Mouse (Mus musculus) thymus, postnatal 25 days (tissue): ENCODE results near the gene Filip1.

Experiments
- DNase-seq: peaks from one replicate; pipeline ENCODE4 v3.0.0; 2022

Filip1 gene

DNA sequence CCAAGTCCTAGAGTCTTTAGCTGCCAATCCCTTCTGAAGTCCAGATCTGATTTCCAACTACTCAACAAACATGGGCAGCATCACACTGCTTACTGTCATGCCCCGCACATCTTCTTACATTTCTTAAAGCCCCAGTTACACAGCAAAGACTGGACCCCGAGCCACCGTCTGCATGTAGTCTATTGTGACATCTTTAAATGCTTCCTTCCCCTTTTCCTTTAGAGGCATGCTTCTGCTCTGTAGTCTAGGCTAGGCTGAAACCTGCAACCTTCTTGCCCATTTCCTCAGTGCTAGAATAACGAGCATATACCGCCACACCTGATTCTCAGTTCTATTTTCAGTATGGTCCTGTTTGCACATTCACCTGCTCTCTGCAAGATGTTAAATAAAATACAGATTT is 196.2 kb downstream of the Filip1 start:
- no peak for DNase-seq

DNA sequence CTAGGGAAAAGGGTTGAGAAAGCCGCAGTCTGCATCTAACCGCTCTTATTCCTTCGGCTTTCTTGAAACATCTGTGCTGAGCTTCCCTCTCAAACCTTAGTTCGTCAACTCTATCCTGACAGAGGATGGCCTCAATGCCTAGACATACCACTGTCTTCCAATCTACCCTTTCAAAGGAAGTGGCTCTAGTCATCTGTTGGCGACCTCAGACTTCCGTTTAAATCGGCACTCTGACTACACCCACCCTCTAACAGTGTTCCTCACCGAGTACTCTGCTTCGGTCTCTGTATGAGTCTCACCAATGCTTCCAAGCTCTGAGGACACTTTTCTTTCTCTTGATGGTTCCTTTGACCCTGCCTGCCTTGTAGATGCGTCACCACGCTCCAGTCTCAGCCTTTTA is 196.6 kb downstream of the Filip1 start:
- DNase-seq: peak; percentile 31

DNA sequence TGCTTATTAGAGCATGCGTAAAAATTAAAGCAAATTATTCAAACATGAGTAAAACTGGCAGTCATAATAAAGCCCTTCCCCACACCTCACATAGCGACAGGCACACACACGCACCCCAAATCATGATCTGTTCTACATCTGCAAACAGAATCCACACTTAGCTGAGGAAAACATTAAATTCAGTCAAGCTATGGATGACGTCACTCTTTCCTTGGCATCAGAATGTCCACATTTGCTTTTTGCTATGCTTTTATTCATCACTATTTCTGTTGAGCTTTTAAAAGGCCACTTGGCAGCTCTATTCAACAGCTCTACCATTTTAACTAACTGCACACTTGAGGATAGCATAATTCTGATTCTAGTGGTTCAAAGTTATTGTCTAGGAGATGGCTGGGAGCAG is 198.1 kb downstream of the Filip1 start:
- DNase-seq: no peak

DNA sequence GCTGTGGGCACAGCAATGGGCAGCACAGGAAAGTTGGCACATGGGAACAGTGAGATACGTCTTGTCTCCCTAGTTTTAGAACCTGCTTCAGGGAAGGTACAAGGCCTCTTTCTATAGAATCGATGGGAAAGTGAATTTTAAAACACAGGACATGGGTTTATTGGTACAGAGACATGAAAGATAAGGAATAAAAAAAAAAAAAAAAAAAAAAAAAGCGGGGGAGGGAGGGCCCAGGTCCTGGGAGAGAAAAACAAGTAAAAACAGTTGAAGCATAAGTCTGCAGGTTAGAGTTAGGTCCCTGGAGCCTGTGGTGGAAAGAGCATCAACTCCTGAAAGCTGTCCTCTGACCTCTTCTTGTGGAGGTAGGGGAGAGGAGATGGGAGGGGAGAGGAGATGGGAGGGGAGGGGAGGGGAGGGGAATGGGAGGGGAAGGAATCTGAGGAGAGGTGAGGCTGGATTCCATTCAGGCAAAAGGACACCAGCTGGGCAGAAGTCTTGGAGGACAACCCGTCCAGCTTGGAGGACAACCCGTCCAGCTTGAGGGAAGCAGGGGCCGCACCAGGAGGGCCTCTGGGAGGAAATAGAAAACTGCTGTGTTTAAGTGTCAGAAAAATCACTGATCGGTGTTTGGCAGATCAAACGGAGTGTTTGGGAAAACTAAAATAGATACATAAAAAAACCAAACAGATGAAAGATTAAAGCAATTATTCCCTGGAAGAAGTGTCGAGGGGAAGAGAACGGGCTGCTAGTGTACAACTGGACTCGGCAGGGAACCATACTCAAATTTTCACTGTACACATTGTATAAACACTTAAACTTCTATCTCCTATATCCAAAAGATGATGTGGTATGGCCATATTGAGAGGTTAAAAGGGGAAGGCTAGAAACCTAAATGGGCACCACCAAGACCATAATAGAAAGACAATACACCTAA is 201.4 kb downstream of the Filip1 start:
- DNase-seq: no peak

DNA sequence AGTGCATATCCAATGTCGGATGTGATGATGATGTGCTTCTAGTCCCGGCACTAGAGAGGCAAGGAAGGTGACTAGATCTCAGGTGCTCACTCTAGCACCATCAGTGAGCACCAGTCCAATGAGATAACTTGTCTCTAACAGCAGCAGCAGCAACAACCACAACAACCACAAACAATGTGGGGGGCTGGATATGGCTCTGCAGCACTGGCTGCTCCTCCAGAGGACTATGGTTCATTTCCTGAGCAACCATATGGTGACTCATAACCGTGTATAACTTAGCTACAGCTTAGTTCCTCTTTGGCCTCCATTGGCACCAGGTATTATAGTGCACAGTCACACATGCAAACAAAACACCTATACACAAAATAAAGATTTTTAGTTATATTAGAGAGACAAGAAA is 202.1 kb downstream of the Filip1 start:
- no peak for DNase-seq

DNA sequence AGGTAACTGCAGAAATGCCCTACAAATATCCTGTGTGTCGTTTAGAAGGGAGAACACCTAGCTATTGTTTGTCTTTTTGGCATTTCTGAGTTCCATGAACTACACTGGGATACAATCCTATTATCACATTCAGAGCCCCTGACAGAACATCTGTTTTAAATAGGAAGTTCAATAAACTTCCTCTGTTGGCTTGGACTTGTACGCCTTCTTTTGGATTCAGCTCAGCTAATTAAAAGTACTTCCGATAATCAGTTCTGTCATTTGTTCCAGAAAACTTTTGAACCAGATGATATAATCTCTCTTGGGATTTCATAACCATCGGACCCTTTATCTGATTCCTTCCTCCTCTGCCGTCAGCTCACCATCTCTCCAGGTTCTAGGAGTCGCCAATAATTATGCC is 203.2 kb downstream of the Filip1 start:
- no peak for DNase-seq

DNA sequence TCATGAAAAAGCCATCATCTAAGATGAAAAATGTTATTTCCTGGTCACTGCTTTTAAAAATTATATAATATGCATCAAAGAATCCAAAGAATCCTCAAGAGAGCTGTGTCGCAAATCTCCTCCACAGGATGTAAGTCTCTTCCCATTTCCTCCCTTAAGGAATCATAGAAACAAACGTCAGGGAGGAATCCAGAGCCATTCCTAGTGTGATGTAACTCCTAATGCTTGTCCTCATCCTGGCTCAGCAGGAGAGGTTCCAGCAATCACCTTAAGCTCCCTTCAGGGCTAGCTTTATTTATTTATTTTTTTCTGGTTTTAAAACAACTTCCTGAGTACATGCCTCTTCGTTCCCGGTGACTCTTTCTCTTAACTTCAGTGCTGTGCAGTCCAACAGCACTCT is 205.5 kb downstream of the Filip1 start:
- no peak for DNase-seq

DNA sequence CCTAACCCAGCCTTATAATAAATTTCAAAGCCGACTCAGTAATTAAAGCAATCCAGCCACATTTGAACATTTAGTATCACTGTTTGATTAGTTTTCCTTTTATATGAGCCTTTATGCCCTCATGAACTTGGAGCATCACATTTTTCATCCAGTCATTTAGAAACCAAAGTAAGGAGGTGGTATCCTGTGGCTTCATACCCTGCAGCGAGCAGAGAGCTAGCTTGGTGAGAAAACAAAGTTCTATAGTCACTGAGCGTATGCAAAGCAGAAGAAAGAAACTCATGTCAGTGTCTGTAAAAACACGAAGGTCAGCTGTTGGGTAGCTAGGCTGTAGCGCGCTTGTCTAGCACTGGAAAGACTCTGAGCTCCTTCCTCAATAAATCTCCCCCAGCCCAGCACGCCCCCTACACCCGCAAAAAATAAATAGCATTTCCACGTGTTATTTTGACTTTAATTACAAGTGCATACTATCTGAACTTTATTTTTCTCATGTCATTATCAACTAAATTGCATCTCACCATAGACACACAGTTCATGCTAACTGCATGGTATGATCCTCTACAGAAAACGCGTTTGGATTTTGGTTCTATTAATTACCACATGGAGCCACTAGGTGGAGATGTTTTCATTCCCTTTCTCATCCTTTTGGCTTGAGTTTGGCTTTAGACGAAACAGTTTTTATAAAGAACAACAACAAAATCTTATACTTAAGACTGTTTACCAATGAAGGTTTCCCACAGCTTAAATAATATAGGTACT is 206.2 kb downstream of the Filip1 start:
- no peak for DNase-seq

DNA sequence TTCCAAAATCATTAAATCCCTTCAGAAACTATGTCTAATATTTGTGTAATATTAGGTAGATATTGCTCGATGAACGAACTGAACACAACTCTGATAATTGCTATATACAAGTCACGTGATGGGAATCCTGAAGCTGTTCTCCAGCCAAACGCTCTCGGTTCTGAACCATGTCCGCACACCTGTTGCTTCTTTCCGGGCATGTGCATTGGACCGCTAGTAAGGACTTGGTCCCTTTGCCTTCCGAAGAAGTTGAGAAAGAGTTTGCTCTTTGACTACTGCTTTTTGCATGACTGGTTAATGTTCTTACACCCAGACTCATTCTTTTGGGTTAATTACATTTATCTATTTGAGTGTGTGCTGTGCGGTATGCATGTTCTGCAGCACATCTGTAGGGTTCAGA is 207.2 kb downstream of the Filip1 start:
- no peak for DNase-seq

DNA sequence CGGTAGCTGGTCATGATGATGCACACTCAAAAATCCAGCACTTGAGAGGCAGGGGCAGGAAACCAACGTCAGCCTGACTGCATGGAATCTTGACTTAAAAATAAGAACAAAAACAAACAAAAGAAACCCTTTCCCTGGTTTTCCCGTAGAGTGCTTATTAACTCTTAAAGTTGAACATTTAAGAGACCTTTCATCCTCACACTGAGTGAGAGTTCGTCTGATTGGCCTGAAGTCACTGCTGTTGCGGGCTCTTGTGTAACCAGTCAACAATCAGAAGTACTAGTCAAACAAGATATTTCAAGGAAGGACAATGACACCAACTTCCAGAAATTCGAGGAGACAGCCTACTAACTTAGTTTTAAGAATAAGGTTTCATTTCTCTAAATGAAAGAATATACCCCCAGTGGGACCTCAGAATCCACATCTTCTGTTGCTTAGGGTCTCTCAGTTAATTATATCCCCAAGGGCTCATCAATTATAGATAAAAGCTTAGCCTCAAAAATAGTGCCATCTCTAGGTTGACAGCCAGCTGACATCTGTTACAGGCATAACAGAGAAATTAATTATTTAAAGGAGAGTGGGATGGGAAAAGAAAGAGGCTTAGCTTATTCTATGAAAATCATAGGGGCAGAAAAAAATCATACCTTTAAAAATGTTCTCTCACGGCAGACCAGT is 216.1 kb downstream of the Filip1 start:
- DNase-seq: no peak

DNA sequence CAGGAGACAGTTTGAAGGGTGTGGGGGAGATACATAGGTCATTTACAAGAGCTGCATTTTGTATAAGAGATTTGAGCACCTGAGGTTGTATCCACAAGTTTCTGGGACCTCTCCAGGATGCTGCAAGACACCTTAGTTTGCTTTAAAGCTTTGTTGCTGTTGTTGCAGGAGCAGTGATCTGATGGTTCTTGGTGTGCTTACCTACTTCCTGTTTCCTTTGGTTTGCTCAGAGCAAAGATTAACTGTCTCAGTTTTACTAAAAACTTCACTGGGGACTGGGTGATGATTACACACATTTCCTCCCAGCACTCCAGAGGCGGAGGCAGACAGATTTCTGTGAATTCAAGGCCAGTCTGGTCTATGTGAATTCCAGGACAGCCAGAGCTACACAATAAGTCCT is 217.6 kb downstream of the Filip1 start:
- peak; percentile 19 for DNase-seq

DNA sequence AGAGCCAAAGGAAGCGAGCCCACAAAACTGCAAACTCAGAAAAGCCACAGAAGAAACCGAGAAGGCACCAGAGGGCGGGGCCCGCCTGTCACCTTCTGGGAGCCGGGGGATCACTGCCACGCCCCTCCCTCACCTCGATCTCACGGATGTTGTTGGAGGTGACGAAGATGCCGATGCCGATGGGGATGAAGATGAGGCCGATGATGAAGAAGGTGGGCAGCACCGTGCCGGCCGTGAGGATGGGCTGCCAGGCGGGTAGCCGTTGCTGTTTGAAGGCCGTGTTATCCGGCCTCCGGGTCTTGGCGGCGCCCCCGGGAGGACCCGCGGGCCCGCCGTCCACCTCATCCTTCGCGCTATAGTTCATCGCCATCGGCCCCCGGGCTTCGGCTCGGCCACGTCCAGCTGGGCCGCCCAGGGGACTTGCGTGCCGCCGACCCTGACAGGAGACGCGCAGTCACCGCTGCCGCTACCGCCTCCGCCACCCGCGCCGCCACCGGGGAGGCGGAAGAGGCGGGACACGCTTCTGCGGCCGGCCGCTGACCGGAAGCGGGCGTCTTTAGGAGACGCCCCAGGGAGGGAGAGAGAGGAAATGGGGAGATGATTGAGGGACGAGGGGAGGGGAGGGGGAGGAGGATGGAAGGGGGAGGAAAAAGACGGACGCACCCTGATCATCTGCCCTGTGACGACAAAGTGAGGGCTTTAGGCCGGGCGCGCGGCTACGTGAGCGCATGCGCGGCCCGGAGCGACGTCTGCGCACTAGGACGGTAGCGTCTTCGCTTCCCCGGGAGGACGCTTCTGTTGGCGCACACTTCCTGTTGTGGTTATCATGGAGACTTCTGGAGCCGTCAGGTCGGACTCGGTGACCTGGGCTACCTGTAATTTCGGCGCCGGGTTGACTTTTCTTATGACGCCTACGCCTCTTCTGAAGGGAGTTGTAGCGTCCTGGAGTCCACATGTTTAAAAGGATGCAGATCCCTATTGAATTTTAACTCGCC is 219.5 kb downstream of the Filip1 start, which contains the start of gene Tmem30a:
Gene Tmem30a, minus strand, starts transcription at position 667 of the 995 bp plus-strand sequence.
- DNase-seq: peak; percentile 89

DNA sequence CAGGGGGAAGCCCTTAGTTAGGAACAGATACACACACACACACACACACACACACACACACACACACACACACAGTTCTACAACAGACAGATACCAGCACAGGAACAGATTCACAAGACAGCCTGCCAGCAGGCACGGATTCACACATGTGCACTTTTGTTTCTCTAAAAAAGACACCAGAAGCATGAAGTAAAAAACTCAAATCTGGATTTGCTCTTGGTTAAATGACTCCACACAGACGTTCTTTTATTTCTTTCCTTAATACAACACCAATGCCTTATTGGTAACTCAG is 226.9 kb downstream of the Filip1 start:
- no peak for DNase-seq

DNA sequence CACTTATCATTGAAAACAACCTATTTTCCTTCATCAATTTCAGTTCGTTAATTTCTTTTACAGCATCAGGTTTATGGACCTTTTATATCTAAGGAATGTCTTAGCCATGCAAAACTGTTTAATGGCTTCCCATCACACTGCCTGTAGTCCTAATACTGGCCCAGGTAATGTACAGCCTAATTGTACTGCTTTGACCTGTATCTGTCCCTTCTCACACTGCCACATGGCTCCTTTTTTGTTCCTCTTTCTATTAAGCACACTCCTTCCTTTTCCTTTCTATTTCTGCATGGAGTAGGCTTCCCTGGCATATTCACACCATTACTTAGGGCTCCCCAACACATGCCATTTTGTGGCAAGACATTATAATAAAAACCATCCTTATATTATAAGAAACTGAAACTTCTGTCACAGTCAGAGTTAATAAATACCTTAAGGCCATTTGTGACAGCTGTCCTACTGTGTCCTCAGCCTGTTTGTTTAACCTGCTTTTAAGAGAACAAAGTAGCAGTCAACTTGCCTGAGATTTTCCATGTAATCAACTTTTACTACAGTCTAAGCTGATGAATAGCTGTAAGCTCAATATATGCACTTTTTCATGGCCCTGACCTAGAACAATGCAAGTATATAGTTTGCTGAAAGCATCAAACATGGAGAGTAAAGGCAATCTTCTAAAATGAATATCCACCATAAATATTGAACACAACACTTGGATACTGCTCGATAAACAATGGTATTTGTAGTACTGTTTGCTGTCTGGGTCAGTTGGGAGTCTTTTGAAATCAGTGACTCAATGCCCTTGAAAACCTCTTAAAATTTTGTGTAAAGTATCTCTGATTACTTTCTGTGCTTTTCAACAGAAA is 227.5 kb downstream of the Filip1 start:
- DNase-seq: no peak

DNA sequence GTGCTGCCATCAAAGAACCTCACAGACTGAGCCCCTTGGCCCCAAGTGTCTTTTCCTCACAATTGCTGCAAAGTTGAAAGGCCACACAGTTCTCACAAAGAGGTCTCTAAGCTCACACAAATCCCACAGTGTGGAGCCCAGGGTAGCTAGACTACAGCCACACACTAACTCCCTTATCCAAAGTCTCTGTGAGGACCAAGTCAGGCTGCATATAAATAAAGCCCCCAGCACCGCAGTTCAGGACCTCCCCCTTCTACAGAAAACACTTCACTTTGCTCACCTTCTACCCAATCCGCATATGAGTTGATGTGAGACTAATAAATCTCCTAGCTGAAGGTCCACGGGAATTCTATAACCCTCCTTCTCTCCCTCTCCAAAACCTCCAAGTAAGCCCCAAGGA is 228.2 kb downstream of the Filip1 start:
- DNase-seq: no peak

DNA sequence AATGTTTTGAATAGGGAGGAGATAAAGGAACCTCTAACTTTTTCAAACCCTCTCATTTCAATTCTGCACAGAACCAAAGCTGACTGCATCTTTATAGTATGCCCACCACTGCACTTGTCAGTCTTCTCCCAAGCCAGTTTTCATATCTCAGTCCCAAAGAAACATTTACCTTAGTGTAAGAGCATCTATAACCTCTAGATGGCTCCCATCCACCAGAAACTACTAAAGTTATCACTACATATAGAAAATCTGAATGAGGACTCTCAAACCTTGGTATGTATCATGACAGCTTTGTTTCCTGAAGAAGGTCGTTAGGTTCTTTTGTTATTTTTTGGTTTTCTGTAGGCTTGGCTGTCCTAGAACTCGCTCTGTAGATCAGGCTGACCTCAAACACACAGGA is 233.3 kb downstream of the Filip1 start:
- no peak for DNase-seq

DNA sequence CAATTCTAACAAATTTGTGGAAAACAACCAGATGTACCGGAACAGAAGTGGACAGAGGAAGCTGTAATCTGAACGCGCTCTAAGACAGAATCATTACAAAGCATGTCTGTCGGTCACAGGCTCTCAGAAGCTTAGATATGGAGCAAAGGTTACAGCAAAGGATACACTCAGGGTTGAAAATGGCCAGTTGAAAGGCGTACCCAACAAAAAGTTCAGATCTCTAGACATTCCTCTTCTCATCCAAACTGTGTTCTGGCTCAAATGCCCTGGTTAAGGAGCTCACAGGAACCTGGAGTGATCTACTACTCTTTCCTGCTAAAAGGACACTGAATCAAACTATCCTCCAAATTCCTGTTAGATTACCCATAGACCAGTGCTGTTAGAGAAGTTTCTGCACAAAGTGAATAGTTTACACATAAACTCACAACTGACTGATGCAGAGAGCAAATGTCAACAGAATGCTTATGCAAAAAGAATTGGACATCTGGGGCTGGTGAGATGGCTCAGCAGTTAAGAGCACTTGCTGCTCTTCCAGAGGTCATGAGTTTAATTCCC is 245.6 kb downstream of the Filip1 start:
- DNase-seq: no peak

DNA sequence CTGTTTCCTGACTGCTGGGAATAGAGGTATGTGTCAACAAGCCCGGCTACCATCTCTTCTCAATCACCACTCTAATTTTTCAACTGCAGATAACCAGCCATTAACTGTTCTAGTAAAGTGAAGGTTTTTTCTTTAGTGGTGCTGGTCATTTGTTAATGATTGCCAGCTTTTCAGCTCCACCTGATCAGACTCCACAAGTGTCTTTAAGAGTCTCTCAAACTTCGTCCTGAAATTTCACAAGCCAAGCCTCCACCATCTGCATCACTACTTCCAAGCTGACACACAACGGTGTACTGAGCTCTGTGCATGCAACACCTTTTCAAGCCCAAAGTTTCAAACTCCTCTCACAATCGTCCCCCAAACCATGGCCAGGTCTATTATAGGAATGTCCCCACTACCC is 247.3 kb downstream of the Filip1 start:
- no peak for DNase-seq
